Mouse (Mus musculus): ENCODE results near the gene Acsl4. TPM values are rescaled to one million over a fixed set of nuclear protein-coding genes. Genes with fewer than 3 reads are reported as not detected.

Gene Acsl4
- total and polyA plus RNA-seq, 2 experiments from 2014 or later, result 11.0 to 14.0 TPM

GRCm38 (mm10) chrX:142304592-142304991, 85.7 kb downstream of the Acsl4 start:
- Histone ChIP-seq H3K4me3 (ENCODE audit: low read depth, low read length) (no peak overlapping the region), H3K27me3 (ENCODE audit: control insufficient read depth, insufficient read depth, low read length) (peaks cover 8% of the 10 kb centered on the region; the same call in 1 of the 2 replicates), H3K36me3 (replicated peaks; ENCODE audit: control insufficient read depth, insufficient read depth, low read length) (no peaks in the 10 kb centered on the region), H3K4me2 (ENCODE audit: low read depth, low read length) (no peak overlapping the region), H3K9me3 (replicated peaks; ENCODE audit: control insufficient read depth, low read length) (no peaks in the 10 kb centered on the region), H3K4me1 (ENCODE audit: control insufficient read depth, insufficient read depth) (no peaks in the 10 kb centered on the region), H3K9ac (replicated peaks; ENCODE audit: low read depth, low read length) (no peak overlapping the region), H3K27ac (ENCODE audit: low read depth) (no peak overlapping the region)
- TF ChIP-seq EP300 (IDR thresholded peaks at IDR 0.05; ENCODE audit: low read depth) (no peak), CTCF (IDR thresholded peaks at IDR 0.05; ENCODE audit: low read depth) (no peak)
- no peak for ATAC-seq (ENCODE audit: insufficient read depth, low read depth)
- no peak for DNase-seq (ENCODE audit: low spot score)

GRCm38 (mm10) chrX:142303456-142303855, 86.9 kb downstream of the Acsl4 start:
- Histone ChIP-seq H3K27me3 (ENCODE audit: control insufficient read depth, insufficient read depth, low read length) (peaks cover 8% of the 10 kb centered on the region; the same call in 1 of the 2 replicates), H3K4me3 (ENCODE audit: low read depth, low read length) (no peak overlapping the region), H3K4me2 (ENCODE audit: low read depth, low read length) (no peak overlapping the region), H3K9ac (replicated peaks; ENCODE audit: low read depth, low read length) (no peak overlapping the region), H3K9me3 (replicated peaks; ENCODE audit: control insufficient read depth, low read length) (no peaks in the 10 kb centered on the region), H3K36me3 (replicated peaks; ENCODE audit: control insufficient read depth, insufficient read depth, low read length) (no peaks in the 10 kb centered on the region), H3K27ac (ENCODE audit: low read depth) (no peak overlapping the region), H3K4me1 (ENCODE audit: control insufficient read depth, insufficient read depth) (no peaks in the 10 kb centered on the region)
- TF ChIP-seq EP300 (IDR thresholded peaks at IDR 0.05; ENCODE audit: low read depth), result no peak
- 21% methylated on average over 2 of the region's 2 CpGs for WGBS
- DNase-seq (ENCODE audit: low spot score), result no peak
- ATAC-seq (ENCODE audit: insufficient read depth, low read depth), result no peak

GRCm38 (mm10) chrX:142285905-142286304, 104.4 kb downstream of the Acsl4 start:
- ATAC-seq (ENCODE audit: insufficient read depth, low read depth) (no peak), DNase-seq (ENCODE audit: low spot score) (no peak)
- Histone ChIP-seq H3K9me3 (replicated peaks; ENCODE audit: control insufficient read depth, low read length) (no peaks in the 10 kb centered on the region), H3K27me3 (ENCODE audit: control insufficient read depth, insufficient read depth, low read length) (no peaks in the 10 kb centered on the region), H3K36me3 (replicated peaks; ENCODE audit: control insufficient read depth, insufficient read depth, low read length) (no peaks in the 10 kb centered on the region), H3K4me3 (ENCODE audit: low read depth, low read length) (no peak overlapping the region), H3K9ac (replicated peaks; ENCODE audit: low read depth, low read length) (no peak overlapping the region), H3K27ac (ENCODE audit: low read depth) (no peak overlapping the region), H3K4me1 (ENCODE audit: control insufficient read depth, insufficient read depth) (no peaks in the 10 kb centered on the region), H3K4me2 (ENCODE audit: low read depth, low read length) (no peak overlapping the region)
- WGBS, result 32% methylated on average over 5 of the region's 5 CpGs
- TF ChIP-seq EP300 (IDR thresholded peaks at IDR 0.05; ENCODE audit: low read depth) (no peak), CTCF (IDR thresholded peaks at IDR 0.05; ENCODE audit: low read depth) (no peak)

GRCm38 (mm10) chrX:142276573-142276972, 113.8 kb downstream of the Acsl4 start:
- Histone ChIP-seq H3K9me3 (replicated peaks; ENCODE audit: control insufficient read depth, low read length) (no peaks in the 10 kb centered on the region), H3K27ac (ENCODE audit: low read depth) (no peak overlapping the region), H3K27me3 (ENCODE audit: control insufficient read depth, insufficient read depth, low read length) (no peaks in the 10 kb centered on the region), H3K9ac (replicated peaks; ENCODE audit: low read depth, low read length) (no peak overlapping the region), H3K4me1 (ENCODE audit: control insufficient read depth, insufficient read depth) (no peaks in the 10 kb centered on the region), H3K36me3 (replicated peaks; ENCODE audit: control insufficient read depth, insufficient read depth, low read length) (no peaks in the 10 kb centered on the region), H3K4me2 (ENCODE audit: low read depth, low read length) (no peak overlapping the region), H3K4me3 (ENCODE audit: low read depth, low read length) (no peak overlapping the region)
- DNase-seq (ENCODE audit: low spot score) (no peak), ATAC-seq (ENCODE audit: insufficient read depth, low read depth) (no peak)
- no peak for TF ChIP-seq CTCF (IDR thresholded peaks at IDR 0.05; ENCODE audit: low read depth)
- no peak for TF ChIP-seq EP300 (IDR thresholded peaks at IDR 0.05; ENCODE audit: low read depth)
- WGBS, result 38% methylated on average over 3 of the region's 3 CpGs

- H3K9me3 ChIP-seq (replicated peaks; ENCODE audit: control insufficient read depth, low read length), result no peaks in the 10 kb centered on the region
- WGBS, result 62% methylated on average over 3 of the region's 3 CpGs
- no peaks in the 10 kb centered on the region for H3K27me3 ChIP-seq (ENCODE audit: control insufficient read depth, insufficient read depth, low read length)
- no peak overlapping the region for H3K27ac ChIP-seq (ENCODE audit: low read depth)
- TF ChIP-seq CTCF (IDR thresholded peaks at IDR 0.05; ENCODE audit: low read depth), result no peak
- TF ChIP-seq EP300 (IDR thresholded peaks at IDR 0.05; ENCODE audit: low read depth), result no peak
- H3K9ac ChIP-seq (replicated peaks; ENCODE audit: low read depth, low read length), result no peak overlapping the region
- no peaks in the 10 kb centered on the region for H3K4me1 ChIP-seq (ENCODE audit: control insufficient read depth, insufficient read depth)
- DNase-seq (ENCODE audit: low spot score) (no peak), ATAC-seq (ENCODE audit: insufficient read depth, low read depth) (no peak)
- no peaks in the 10 kb centered on the region for H3K36me3 ChIP-seq (replicated peaks; ENCODE audit: control insufficient read depth, insufficient read depth, low read length)
- no peak overlapping the region for H3K4me2 ChIP-seq (ENCODE audit: low read depth, low read length)
- H3K4me3 ChIP-seq (ENCODE audit: low read depth, low read length), result no peak overlapping the region
Observed at GRCm38 (mm10) chrX:142276031-142276430, 114.3 kb downstream of the Acsl4 start.

Other genes with a start within 250 kb of the Acsl4 start
- gene Gucy2f, start 193.6 kb downstream of the Acsl4 start, total RNA-seq (2014; rRNA removed; ENCODE audit: low replicate concordance), result not detected in 2 replicates
- gene Gucy2f, start 193.6 kb downstream of the Acsl4 start, polyA plus RNA-seq (2015; fragmentation: Nextera tagmentation; extraction: Ambion mirVana), result not detected in 2 replicates
- 6.6 and 8.9 TPM in 2 replicates for gene Nxt2, start 163.8 kb downstream of the Acsl4 start, total RNA-seq (2014; rRNA removed; ENCODE audit: low replicate concordance)
- 6.6 and 7.0 TPM in 2 replicates for gene Nxt2, start 163.8 kb downstream of the Acsl4 start, polyA plus RNA-seq (2015; fragmentation: Nextera tagmentation; extraction: Ambion mirVana)
- gene Kcne1l, start 84.2 kb downstream of the Acsl4 start, total RNA-seq (2014; rRNA removed; ENCODE audit: low replicate concordance), result 2.8 and 6.5 TPM in 2 replicates
- gene Kcne1l, start 84.2 kb downstream of the Acsl4 start, polyA plus RNA-seq (2015; fragmentation: Nextera tagmentation; extraction: Ambion mirVana), result 6.2 and 7.1 TPM in 2 replicates